Mouse (Mus musculus) CH12.LX (cell line): ENCODE measurements around the gene Pirb.

Experiments used
- CTCF ChIP-seq, 2 experiments: IDR thresholded peaks in 1 of 2; conservative IDR thresholded peaks in 1 of 2; 2 replicates each; pipeline ENCODE4 v1.5.1; 2011 to 2012; ENCODE audit warnings: low read depth in 2 of 2, low read length in 2 of 2, improper control_type of control experiment in 1 of 2, inconsistent platforms in 1 of 2, mild to moderate bottlenecking in 1 of 2, moderate library complexity in 1 of 2
- ELF1 ChIP-seq: IDR thresholded peaks from 2 replicates; pipeline ENCODE4 v1.6.1; 2014; ENCODE audit warnings: low read depth, mild to moderate bottlenecking, inconsistent platforms, low read length, improper control_type of control experiment
- EP300 ChIP-seq: IDR thresholded peaks from 2 replicates; pipeline ENCODE4 v1.6.1; 2011; ENCODE audit warnings: low read length, improper control_type of control experiment
- JUND ChIP-seq: conservative IDR thresholded peaks from 2 replicates; pipeline ENCODE4 v1.6.1; 2011; ENCODE audit warnings: low read depth, low read length, improper control_type of control experiment
- MEF2A ChIP-seq: IDR thresholded peaks from 2 replicates; pipeline ENCODE4 v1.6.1; 2014; ENCODE audit warnings: low read depth, mild to moderate bottlenecking, inconsistent platforms, low read length, improper control_type of control experiment, borderline replicate concordance
- NRF1 ChIP-seq: IDR thresholded peaks from 2 replicates; pipeline ENCODE4 v1.6.1; 2014; ENCODE audit warnings: low read depth, mild to moderate bottlenecking, inconsistent platforms, low read length, improper control_type of control experiment, moderate library complexity
- PAX5 ChIP-seq: IDR thresholded peaks from 2 replicates; pipeline ENCODE4 v1.6.1; 2012; ENCODE audit warnings: low read length, inconsistent platforms, mixed read lengths
- POLR2A ChIP-seq: IDR thresholded peaks from 2 replicates; pipeline ENCODE4 v1.6.1; 2011; ENCODE audit warnings: low read depth, mild to moderate bottlenecking, improper control_type of control experiment, low read length
- ZKSCAN1 ChIP-seq: IDR thresholded peaks from 2 replicates; pipeline ENCODE4 v1.6.1; 2012; ENCODE audit warnings: low read depth, inconsistent platforms, low read length, improper control_type of control experiment, borderline replicate concordance
- ZNF384 ChIP-seq: IDR thresholded peaks from 2 replicates; pipeline ENCODE4 v1.6.1; 2012; ENCODE audit warnings: low read depth, low read length, improper control_type of control experiment, inconsistent platforms

DNA sequence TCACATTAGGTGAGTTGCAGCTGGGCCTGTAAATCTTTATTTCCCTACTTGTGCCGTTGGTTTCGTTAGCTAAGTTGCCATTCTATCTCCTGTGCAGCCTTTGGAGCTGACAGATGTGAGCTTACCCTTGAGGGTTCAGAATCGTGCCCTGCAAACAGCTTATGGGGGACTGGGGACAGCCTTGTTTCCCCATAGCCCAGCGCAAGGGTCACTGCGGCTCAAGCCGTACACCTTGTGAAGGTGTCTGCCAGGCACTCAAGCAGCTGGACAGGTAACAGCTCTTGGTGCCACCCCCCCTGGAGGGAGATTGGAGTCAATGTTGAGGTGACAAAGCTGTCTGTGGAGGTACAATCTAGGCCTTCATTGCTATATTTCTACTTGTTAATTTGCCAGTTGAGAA lies 14.3 kb downstream of the Pirb start:
- TF ChIP-seq ZKSCAN1 (no peak), POLR2A (no peak; the same call in none of the 2 replicates), JUND (no peak), NRF1 (no peak), PAX5 (no peak), ZNF384 (no peak), CTCF (conservative IDR thresholded peaks at IDR 0.05 in 1 of 2, IDR thresholded peaks at IDR 0.05 in 1 of 2; ENCODE audit: low read depth in 2 of 2, low read length in 2 of 2) (no peak), EP300 (no peak), MEF2A (no peak), ELF1 (no peak)
